Mouse (Mus musculus): ENCODE measurements around the gene Wdr54.

- TF ChIP-seq CTCF (IDR thresholded peaks at IDR 0.05; ENCODE audit: extremely low read depth, insufficient read depth, low read length), result no peak
- TF ChIP-seq POLR2A (IDR thresholded peaks at IDR 0.05; ENCODE audit: extremely low read depth, insufficient read depth, low read length), result peak; percentile 72
These were observed 31.3 kb downstream of the Wdr54 start for GRCm38 (mm10) chr6:83124851-83125312.
